Mouse (Mus musculus): ENCODE measurements at regions not wholly inside any gene's neighbourhood (a gene's known extent, or its start where the extent isn't known, plus 50 kb on each side); places are given as distances from the start of the nearest gene placed in this dataset.
A peak's percentile ranks its signal among the peaks of the same experiment; 100 is the strongest.

DNA sequence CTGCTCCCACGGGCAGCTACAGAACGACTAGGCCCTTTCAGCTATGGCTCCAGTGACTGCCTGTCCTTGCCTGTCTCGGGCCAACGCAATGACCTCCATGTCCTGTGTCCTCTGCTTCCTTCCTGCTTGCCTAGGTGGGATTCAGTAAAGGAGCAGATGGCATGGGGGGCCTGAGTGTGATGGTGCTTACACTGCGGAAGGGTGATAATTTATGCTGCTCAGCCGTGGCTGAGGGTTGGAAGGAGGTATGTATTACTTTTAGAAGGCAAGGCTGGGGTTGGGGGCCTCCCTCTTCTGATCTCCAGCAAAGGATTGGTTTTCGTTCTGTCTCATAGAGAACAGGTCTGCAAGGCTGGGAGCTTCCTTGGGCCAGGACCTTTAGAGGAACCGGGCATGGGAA is 124.6 kb upstream of the Zc3h12a start:
- Histone ChIP-seq H3K36me3 (ENCODE audit: control insufficient read depth, insufficient read depth, low read length) (no peaks in the 10 kb centered on the region), H3K27me3 (ENCODE audit: control insufficient read depth, insufficient read depth, low read length) (no peaks in the 10 kb centered on the region), H3K4me2 (ENCODE audit: low read depth, low read length, severe bottlenecking) (no peak overlapping the region), H3K4me3 (ENCODE audit: low read depth, low read length) (no peak overlapping the region), H3K9ac (ENCODE audit: low read length) (no peak overlapping the region), H3K27ac (ENCODE audit: low read depth, low read length) (no peak overlapping the region), H3K9me3 (ENCODE audit: control insufficient read depth, low read length) (no peaks in the 10 kb centered on the region), H3K4me1 (replicated peaks; ENCODE audit: control insufficient read depth, insufficient read depth, low read length) (no peaks in the 10 kb centered on the region)
- WGBS: 77% methylated on average over 8 of the region's 8 CpGs
- DNase-seq (ENCODE audit: low spot score) (no peak), ATAC-seq (replicated peaks; ENCODE audit: low FRiP score) (no peak)

GRCm38 (mm10) chr4:125249061-125249460 is 121.4 kb upstream of the Zc3h12a start:
- Histone ChIP-seq H3K36me3 (ENCODE audit: control insufficient read depth, insufficient read depth, low read length) (no peaks in the 10 kb centered on the region), H3K27me3 (ENCODE audit: control insufficient read depth, insufficient read depth, low read length) (no peaks in the 10 kb centered on the region), H3K4me3 (ENCODE audit: low read depth, low read length) (no peak overlapping the region), H3K4me1 (replicated peaks; ENCODE audit: control insufficient read depth, insufficient read depth, low read length) (no peaks in the 10 kb centered on the region), H3K9me3 (ENCODE audit: control insufficient read depth, low read length) (no peaks in the 10 kb centered on the region), H3K27ac (ENCODE audit: low read depth, low read length) (no peak overlapping the region), H3K9ac (ENCODE audit: low read length) (no peak overlapping the region), H3K4me2 (ENCODE audit: low read depth, low read length, severe bottlenecking) (no peak overlapping the region)
- ATAC-seq (replicated peaks; ENCODE audit: low FRiP score) (no peak), DNase-seq (ENCODE audit: low spot score) (no peak)
- 54% methylated on average over 7 of the region's 7 CpGs for WGBS

DNA sequence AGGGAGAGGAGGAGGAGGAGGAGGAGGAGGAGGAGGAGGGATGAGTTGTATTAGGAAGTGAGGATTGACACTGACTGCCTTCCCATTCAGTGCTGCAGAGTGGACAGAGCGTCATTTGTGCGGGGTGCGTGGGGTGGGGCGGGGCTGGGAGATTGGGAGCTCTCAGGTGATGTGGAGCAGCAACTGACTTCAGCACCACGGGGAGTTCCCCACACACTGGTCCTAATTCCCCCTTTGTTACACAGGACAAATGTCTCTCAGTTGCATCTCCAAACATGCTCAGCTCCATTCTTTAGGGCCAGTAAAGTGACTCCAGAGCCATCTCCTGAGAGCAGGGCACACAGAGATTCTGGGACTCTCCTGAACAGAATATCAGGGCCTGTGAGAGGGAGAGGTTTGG is 118.5 kb upstream of the Zc3h12a start:
- Histone ChIP-seq H3K4me2 (ENCODE audit: low read depth, low read length, severe bottlenecking) (no peak overlapping the region), H3K4me3 (ENCODE audit: low read depth, low read length) (no peak overlapping the region), H3K9ac (ENCODE audit: low read length) (no peak overlapping the region), H3K4me1 (replicated peaks; ENCODE audit: control insufficient read depth, insufficient read depth, low read length) (peaks cover 4% of the 10 kb centered on the region; the same call in 1 of the 2 replicates), H3K36me3 (ENCODE audit: control insufficient read depth, insufficient read depth, low read length) (no peaks in the 10 kb centered on the region), H3K9me3 (ENCODE audit: control insufficient read depth, low read length) (no peaks in the 10 kb centered on the region), H3K27ac (ENCODE audit: low read depth, low read length) (no peak overlapping the region), H3K27me3 (ENCODE audit: control insufficient read depth, insufficient read depth, low read length) (no peaks in the 10 kb centered on the region)
- no peak for DNase-seq (ENCODE audit: low spot score)
- WGBS: 6% methylated on average over 5 of the region's 5 CpGs
- no peak for ATAC-seq (replicated peaks; ENCODE audit: low FRiP score)

DNA sequence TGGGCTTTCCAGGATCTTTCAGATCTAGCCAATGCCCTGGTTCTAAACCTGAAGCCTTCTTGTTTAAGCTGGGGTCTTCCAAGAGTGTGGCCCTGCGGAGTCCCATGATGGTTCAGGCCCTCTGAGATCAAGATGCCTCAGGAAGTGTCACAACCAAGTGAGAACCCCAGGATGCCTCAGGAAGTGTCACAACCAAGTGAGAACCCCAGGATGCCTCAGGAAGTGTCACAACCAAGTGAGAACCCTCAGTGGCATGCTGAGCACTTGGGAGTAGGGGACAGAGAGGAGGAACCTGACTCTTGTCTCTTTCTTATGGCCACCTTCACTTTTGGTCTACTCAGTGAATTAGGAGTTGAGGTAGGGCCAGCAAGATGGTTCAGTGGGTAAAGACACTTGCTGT is 114.9 kb upstream of the Zc3h12a start:
- no peak overlapping the region for H3K9ac ChIP-seq (ENCODE audit: low read length)
- H3K9me3 ChIP-seq (ENCODE audit: control insufficient read depth, low read length): no peaks in the 10 kb centered on the region
- no peak overlapping the region for H3K27ac ChIP-seq (ENCODE audit: low read depth, low read length)
- H3K36me3 ChIP-seq (ENCODE audit: control insufficient read depth, insufficient read depth, low read length): no peaks in the 10 kb centered on the region
- H3K27me3 ChIP-seq (ENCODE audit: control insufficient read depth, insufficient read depth, low read length): no peaks in the 10 kb centered on the region
- DNase-seq (ENCODE audit: low spot score) (no peak), ATAC-seq (replicated peaks; ENCODE audit: low FRiP score) (no peak)
- H3K4me1 ChIP-seq (replicated peaks; ENCODE audit: control insufficient read depth, insufficient read depth, low read length): peaks cover 4% of the 10 kb centered on the region; the same call in 1 of the 2 replicates
- H3K4me3 ChIP-seq (ENCODE audit: low read depth, low read length): no peak overlapping the region
- H3K4me2 ChIP-seq (ENCODE audit: low read depth, low read length, severe bottlenecking): no peak overlapping the region
- 90% methylated on average over 1 of the region's 1 CpGs for WGBS

- Histone ChIP-seq H3K9me3 (ENCODE audit: control insufficient read depth, low read length) (no peaks in the 10 kb centered on the region), H3K36me3 (ENCODE audit: control insufficient read depth, insufficient read depth, low read length) (no peaks in the 10 kb centered on the region), H3K9ac (ENCODE audit: low read length) (no peak overlapping the region), H3K4me2 (ENCODE audit: low read depth, low read length, severe bottlenecking) (no peak overlapping the region), H3K4me3 (ENCODE audit: low read depth, low read length) (no peak overlapping the region), H3K4me1 (replicated peaks; ENCODE audit: control insufficient read depth, insufficient read depth, low read length) (peaks cover 4% of the 10 kb centered on the region; the same call in 1 of the 2 replicates), H3K27me3 (ENCODE audit: control insufficient read depth, insufficient read depth, low read length) (no peaks in the 10 kb centered on the region), H3K27ac (ENCODE audit: low read depth, low read length) (no peak overlapping the region)
- no peak for DNase-seq (ENCODE audit: low spot score)
- ATAC-seq (replicated peaks; ENCODE audit: low FRiP score): no peak
- WGBS: 23% methylated on average over 7 of the region's 7 CpGs
Observed at GRCm38 (mm10) chr4:125241577-125242262, 114.1 kb upstream of the Zc3h12a start.

DNA sequence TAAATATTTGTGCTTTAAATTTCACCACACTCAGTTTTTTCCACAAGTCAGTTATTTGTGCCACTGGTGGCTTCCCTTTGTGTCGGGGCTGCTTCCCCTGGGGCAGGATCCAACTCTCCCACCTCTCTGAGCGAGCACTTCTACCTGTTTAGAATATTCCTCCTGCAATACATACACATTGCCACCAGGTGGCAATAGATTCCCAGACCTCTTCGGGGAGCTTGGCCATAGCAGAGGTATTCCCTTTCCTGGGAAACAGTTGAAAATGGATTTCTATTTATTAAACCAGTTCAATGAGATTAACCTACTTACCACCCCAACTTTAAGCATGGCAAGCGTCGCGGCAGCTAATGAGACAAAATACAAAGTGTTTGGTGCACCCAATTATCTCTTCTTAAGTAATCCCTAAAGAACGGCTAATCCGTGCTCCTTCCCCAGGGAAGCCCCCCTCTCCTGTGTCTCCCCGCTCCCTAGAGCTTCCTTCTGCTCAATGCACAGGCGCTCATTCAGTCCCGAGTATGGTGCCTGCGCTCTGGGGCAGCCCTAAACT is 104.1 kb upstream of the Zc3h12a start:
- no peak overlapping the region for H3K4me2 ChIP-seq (ENCODE audit: low read depth, low read length, severe bottlenecking)
- no peaks in the 10 kb centered on the region for H3K4me1 ChIP-seq (replicated peaks; ENCODE audit: control insufficient read depth, insufficient read depth, low read length)
- 3% methylated on average over 12 of the region's 12 CpGs for WGBS
- ATAC-seq (replicated peaks; ENCODE audit: low FRiP score): no peak
- H3K9ac ChIP-seq (ENCODE audit: low read length): no peak overlapping the region
- DNase-seq (ENCODE audit: low spot score): peak; percentile 63
- H3K4me3 ChIP-seq (ENCODE audit: low read depth, low read length): no peak overlapping the region
- no peaks in the 10 kb centered on the region for H3K36me3 ChIP-seq (ENCODE audit: control insufficient read depth, insufficient read depth, low read length)
- H3K9me3 ChIP-seq (ENCODE audit: control insufficient read depth, low read length): no peaks in the 10 kb centered on the region; the same call in 1 of the 2 replicates
- peaks cover 2% of the 10 kb centered on the region; the same call in 1 of the 2 replicates for H3K27me3 ChIP-seq (ENCODE audit: control insufficient read depth, insufficient read depth, low read length)
- H3K27ac ChIP-seq (ENCODE audit: low read depth, low read length): no peak overlapping the region

DNA sequence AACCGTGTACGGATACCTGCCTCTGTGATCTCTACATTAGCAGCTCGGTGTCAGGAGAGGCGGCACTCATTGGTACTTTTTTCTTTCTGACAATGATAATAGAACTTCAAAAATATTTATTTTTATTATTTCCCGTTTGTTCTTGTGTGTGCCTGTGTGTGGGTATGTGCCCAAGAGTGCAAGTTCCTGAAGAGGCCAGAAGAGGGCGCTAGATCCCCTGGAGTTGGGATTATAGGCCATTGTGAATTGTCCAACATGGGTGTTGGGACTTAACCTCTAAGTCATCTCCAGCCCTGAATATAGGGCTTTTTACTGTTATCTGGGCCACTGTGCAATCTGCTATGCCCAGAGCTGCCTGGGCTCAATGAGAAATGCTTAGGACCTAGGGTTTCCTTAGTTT is 99.6 kb upstream of the Zc3h12a start:
- WGBS: 93% methylated on average over 6 of the region's 6 CpGs

GRCm38 (mm10) chr4:125222922-125223321 is 95.3 kb upstream of the Zc3h12a start:
- no peaks in the 10 kb centered on the region for H3K4me1 ChIP-seq (replicated peaks; ENCODE audit: control insufficient read depth, insufficient read depth, low read length)
- ATAC-seq (replicated peaks; ENCODE audit: low FRiP score): no peak

More for the DNA sequence above, 99.6 kb upstream of the Zc3h12a start:
- no peak for DNase-seq (ENCODE audit: low spot score)
- Histone ChIP-seq H3K9me3 (ENCODE audit: control insufficient read depth, low read length) (no peaks in the 10 kb centered on the region; the same call in 1 of the 2 replicates), H3K4me2 (ENCODE audit: low read depth, low read length, severe bottlenecking) (no peak overlapping the region), H3K4me3 (ENCODE audit: low read depth, low read length) (no peak overlapping the region), H3K27ac (ENCODE audit: low read depth, low read length) (no peak overlapping the region), H3K36me3 (ENCODE audit: control insufficient read depth, insufficient read depth, low read length) (no peaks in the 10 kb centered on the region), H3K4me1 (replicated peaks; ENCODE audit: control insufficient read depth, insufficient read depth, low read length) (no peaks in the 10 kb centered on the region), H3K27me3 (ENCODE audit: control insufficient read depth, insufficient read depth, low read length) (no peaks in the 10 kb centered on the region; the same call in 1 of the 2 replicates), H3K9ac (ENCODE audit: low read length) (no peak overlapping the region)
- ATAC-seq (replicated peaks; ENCODE audit: low FRiP score): no peak

DNA sequence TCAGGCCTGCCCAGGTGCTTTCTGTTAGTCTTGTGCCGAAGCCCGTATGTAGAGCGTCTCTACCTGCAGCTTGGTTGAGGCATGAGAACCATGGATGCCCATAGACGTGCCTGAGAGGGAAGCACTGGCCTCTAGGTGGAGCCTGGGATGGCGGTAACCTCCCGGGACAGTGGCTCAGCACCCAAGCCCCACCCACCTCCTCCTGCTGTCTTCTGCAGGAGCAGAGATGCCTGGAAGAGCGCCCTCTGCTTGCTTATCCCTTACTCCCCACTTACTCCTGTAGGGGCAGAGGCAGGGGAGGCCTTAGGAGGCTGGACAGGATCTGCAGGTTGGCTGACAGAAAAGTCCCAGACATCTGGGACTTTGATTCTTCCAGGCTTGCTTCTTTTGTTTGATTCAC is 92.7 kb upstream of the Zc3h12a start:
- Histone ChIP-seq H3K27me3 (ENCODE audit: control insufficient read depth, insufficient read depth, low read length) (no peaks in the 10 kb centered on the region), H3K4me3 (ENCODE audit: low read depth, low read length) (no peak overlapping the region), H3K9ac (ENCODE audit: low read length) (no peak overlapping the region), H3K4me1 (replicated peaks; ENCODE audit: control insufficient read depth, insufficient read depth, low read length) (no peaks in the 10 kb centered on the region), H3K9me3 (ENCODE audit: control insufficient read depth, low read length) (peaks cover 8% of the 10 kb centered on the region; the same call in 1 of the 2 replicates), H3K36me3 (ENCODE audit: control insufficient read depth, insufficient read depth, low read length) (no peaks in the 10 kb centered on the region), H3K27ac (ENCODE audit: low read depth, low read length) (no peak overlapping the region), H3K4me2 (ENCODE audit: low read depth, low read length, severe bottlenecking) (no peak overlapping the region)
- ATAC-seq (replicated peaks; ENCODE audit: low FRiP score) (no peak), DNase-seq (ENCODE audit: low spot score) (no peak)
- 28% methylated on average over 7 of the region's 7 CpGs for WGBS

More at GRCm38 (mm10) chr4:125222922-125223321, 95.3 kb upstream of the Zc3h12a start:
- Histone ChIP-seq H3K9ac (ENCODE audit: low read length) (no peak overlapping the region), H3K27ac (ENCODE audit: low read depth, low read length) (no peak overlapping the region), H3K27me3 (ENCODE audit: control insufficient read depth, insufficient read depth, low read length) (no peaks in the 10 kb centered on the region), H3K4me2 (ENCODE audit: low read depth, low read length, severe bottlenecking) (no peak overlapping the region), H3K4me3 (ENCODE audit: low read depth, low read length) (no peak overlapping the region), H3K9me3 (ENCODE audit: control insufficient read depth, low read length) (no peaks in the 10 kb centered on the region; the same call in 1 of the 2 replicates), H3K36me3 (ENCODE audit: control insufficient read depth, insufficient read depth, low read length) (no peaks in the 10 kb centered on the region)
- WGBS: 84% methylated on average over 6 of the region's 6 CpGs
- no peak for DNase-seq (ENCODE audit: low spot score)
